Mouse (Mus musculus): ENCODE data around the gene Slc4a1. TPM values are rescaled to one million over a fixed set of nuclear protein-coding genes. Genes with fewer than 3 reads are reported as not detected.

Gene Slc4a1
- total and polyA plus RNA-seq, 3 experiments: 0.42 to 10.3 (median 4.4) TPM

DNA sequence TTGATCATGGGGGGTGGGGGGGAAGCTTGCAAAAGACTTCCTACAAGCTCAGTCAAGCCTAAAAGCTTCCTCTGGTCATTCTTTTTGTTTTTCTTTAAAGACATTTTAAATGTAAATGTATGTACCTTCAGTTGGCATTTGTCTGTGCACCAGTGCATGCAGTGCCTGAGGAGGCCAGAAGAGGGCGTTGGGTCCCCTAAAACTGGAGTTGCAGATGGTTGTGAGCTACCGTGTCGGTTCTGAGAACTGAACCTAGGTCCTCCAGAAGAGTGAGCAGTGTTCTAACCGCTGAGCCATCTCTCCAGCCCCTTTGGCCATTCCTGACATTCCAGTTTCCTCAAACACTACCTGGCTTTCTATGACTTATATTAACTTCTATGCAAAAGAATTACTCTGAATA, 26.4 kb downstream of the Slc4a1 start:
- no peak for TF ChIP-seq EP300 (IDR thresholded peaks at IDR 0.05; ENCODE audit: insufficient read depth, low read depth, low read length)
- TF ChIP-seq CTCF (IDR thresholded peaks at IDR 0.05): peak; percentile 53
- intact Hi-C loops (cut with DNase I): no loop called here
- no peaks in the 10 kb centered on the region for H3K79me2 ChIP-seq (replicated peaks; ENCODE audit: control insufficient read depth, insufficient read depth, low read length)
- WGBS: 59% methylated on average over 4 of the region's 4 CpGs
- no peak for DNase-seq
- H3K27me3 ChIP-seq (ENCODE audit: control insufficient read depth, insufficient read depth, low read length): no peaks in the 10 kb centered on the region
- H3K4me3 ChIP-seq: no peak overlapping the region
- no peaks in the 10 kb centered on the region for H3K36me3 ChIP-seq (ENCODE audit: control insufficient read depth, insufficient read depth, low read length)
- no peak overlapping the region for H3K9ac ChIP-seq (ENCODE audit: low read depth, low read length)
- peaks cover 11% of the 10 kb centered on the region for H3K4me1 ChIP-seq (ENCODE audit: control insufficient read depth, insufficient read depth, low read length)
- no peak overlapping the region for H3K27ac ChIP-seq

DNA sequence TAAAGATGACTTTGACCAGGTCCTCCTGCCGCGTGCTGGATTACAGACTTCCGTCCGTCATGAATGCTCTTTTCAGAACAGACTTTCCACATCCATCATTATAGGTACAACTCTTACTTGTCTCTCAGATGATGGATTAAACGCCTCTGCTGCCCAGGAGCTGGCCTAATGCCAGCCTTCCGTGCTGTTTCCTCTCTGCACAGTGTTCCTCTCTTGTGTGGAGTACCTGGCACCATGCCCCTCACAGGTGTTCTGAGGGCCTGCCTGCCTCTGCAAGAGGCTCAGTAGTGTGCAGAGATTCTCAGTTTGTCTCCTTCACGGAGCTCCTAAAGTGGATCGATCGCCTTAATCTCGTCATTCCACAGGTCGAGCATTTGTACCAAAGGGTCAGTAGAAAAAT, 26.8 kb downstream of the Slc4a1 start:
- WGBS: 63% methylated on average over 11 of the region's 11 CpGs
- Histone ChIP-seq H3K79me2 (replicated peaks; ENCODE audit: control insufficient read depth, insufficient read depth, low read length) (no peaks in the 10 kb centered on the region), H3K4me1 (ENCODE audit: control insufficient read depth, insufficient read depth, low read length) (peaks cover 12% of the 10 kb centered on the region), H3K4me3 (no peak overlapping the region), H3K27me3 (ENCODE audit: control insufficient read depth, insufficient read depth, low read length) (no peaks in the 10 kb centered on the region), H3K9ac (ENCODE audit: low read depth, low read length) (no peak overlapping the region), H3K36me3 (ENCODE audit: control insufficient read depth, insufficient read depth, low read length) (no peaks in the 10 kb centered on the region), H3K27ac (peak overlapping the region; percentile 80)
- no peak for TF ChIP-seq CTCF (IDR thresholded peaks at IDR 0.05)
- TF ChIP-seq POLR2A (IDR thresholded peaks at IDR 0.05; ENCODE audit: insufficient read depth, low read depth, low read length): no peak
- no peak for TF ChIP-seq EP300 (IDR thresholded peaks at IDR 0.05; ENCODE audit: insufficient read depth, low read depth, low read length)
- DNase-seq: peak; percentile 33 to 41
- intact Hi-C loops (cut with DNase I): no loop called here

DNA sequence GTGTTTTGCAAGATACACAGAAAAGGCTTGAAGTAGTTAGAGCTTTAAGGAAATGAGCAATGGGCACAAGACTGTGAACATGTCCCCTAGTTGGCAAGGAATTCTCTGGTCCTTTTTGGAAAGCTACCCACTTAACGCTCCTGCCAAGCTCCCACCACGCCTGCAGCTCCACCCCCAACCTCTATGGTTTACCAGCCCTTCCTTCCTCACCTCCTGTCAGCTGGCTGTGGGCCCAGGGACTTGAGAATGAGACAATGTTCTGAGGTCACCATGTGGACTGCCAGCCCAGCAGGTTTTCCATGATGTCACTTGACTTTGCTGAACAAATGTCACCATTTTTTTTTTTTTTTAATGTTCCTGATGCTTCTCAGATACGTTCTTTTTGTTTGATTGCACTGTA, 27.4 kb downstream of the Slc4a1 start:
- WGBS: 5% methylated on average over 3 of the region's 3 CpGs
- no peaks in the 10 kb centered on the region for H3K79me2 ChIP-seq (replicated peaks; ENCODE audit: control insufficient read depth, insufficient read depth, low read length)
- no peak overlapping the region for H3K9ac ChIP-seq (ENCODE audit: low read depth, low read length)
- H3K4me3 ChIP-seq: no peak overlapping the region
- peak overlapping the region; percentile 80 for H3K27ac ChIP-seq
- H3K36me3 ChIP-seq (ENCODE audit: control insufficient read depth, insufficient read depth, low read length): no peaks in the 10 kb centered on the region
- no peaks in the 10 kb centered on the region for H3K27me3 ChIP-seq (ENCODE audit: control insufficient read depth, insufficient read depth, low read length)
- TF ChIP-seq POLR2A (IDR thresholded peaks at IDR 0.05; ENCODE audit: insufficient read depth, low read depth, low read length) (no peak), EP300 (IDR thresholded peaks at IDR 0.05; ENCODE audit: insufficient read depth, low read depth, low read length) (peak; percentile 94)
- intact Hi-C loops (cut with DNase I): no loop called here
- H3K4me1 ChIP-seq (ENCODE audit: control insufficient read depth, insufficient read depth, low read length): peaks cover 12% of the 10 kb centered on the region
- DNase-seq: peak; percentile 84 to 89

DNA sequence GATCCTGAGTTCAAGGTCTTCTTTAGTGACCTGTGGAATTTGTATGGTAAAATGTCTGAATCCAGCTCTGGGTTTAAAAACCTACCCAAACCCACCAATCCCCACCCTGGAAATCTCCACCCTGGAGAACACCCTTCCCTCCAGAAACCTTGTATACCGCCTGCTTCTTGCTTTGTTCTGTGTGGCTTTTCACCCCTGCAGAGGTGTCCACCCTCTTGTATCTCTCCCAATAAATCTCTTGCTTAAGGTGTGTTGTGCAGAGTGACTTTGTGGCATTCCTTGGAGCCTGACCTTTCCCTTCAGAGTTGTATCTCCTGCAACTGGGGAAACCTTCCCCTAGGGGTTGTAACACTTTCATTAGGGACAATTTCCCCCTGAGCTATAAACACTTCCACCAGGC, 28.1 kb downstream of the Slc4a1 start:
- H3K27me3 ChIP-seq (ENCODE audit: control insufficient read depth, insufficient read depth, low read length): no peaks in the 10 kb centered on the region
- TF ChIP-seq EP300 (IDR thresholded peaks at IDR 0.05; ENCODE audit: insufficient read depth, low read depth, low read length) (no peak), POLR2A (IDR thresholded peaks at IDR 0.05; ENCODE audit: insufficient read depth, low read depth, low read length) (no peak), CTCF (IDR thresholded peaks at IDR 0.05) (no peak)
- intact Hi-C loops (cut with DNase I): no loop called here
- H3K9ac ChIP-seq (ENCODE audit: low read depth, low read length): no peak overlapping the region
- no peaks in the 10 kb centered on the region for H3K36me3 ChIP-seq (ENCODE audit: control insufficient read depth, insufficient read depth, low read length)
- H3K4me1 ChIP-seq (ENCODE audit: control insufficient read depth, insufficient read depth, low read length): peaks cover 12% of the 10 kb centered on the region
- no peak overlapping the region for H3K4me3 ChIP-seq
- WGBS: 56% methylated on average over 1 of the region's 1 CpGs
- DNase-seq: no peak
- no peaks in the 10 kb centered on the region for H3K79me2 ChIP-seq (replicated peaks; ENCODE audit: control insufficient read depth, insufficient read depth, low read length)
- peak overlapping the region; percentile 61 for H3K27ac ChIP-seq

DNA sequence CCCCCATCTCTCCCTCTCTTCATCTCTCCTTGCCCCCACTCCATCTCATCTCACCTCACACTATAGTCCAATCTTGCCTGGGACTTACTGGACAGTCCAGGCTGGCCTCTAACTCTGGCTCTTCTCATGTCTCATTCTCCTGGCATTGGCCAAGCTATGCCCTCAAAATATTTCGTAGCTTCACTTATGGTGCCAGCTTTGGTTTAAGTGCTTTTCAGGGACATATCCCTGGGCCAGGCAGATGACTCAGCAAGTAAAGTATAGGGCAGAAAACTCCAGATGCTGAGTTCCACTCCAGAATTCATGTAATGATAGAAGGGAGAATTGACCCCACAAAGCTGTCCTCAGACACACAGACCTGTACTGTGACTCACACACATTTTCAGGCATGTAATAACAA, 29.8 kb downstream of the Slc4a1 start:
- TF ChIP-seq POLR2A (IDR thresholded peaks at IDR 0.05; ENCODE audit: insufficient read depth, low read depth, low read length) (no peak), CTCF (IDR thresholded peaks at IDR 0.05) (no peak)
- Histone ChIP-seq H3K27ac (peak overlapping the region; percentile 33; the same call in 1 of the 2 replicates), H3K36me3 (ENCODE audit: control insufficient read depth, insufficient read depth, low read length) (no peaks in the 10 kb centered on the region), H3K4me3 (no peak overlapping the region), H3K4me1 (ENCODE audit: control insufficient read depth, insufficient read depth, low read length) (peaks cover 12% of the 10 kb centered on the region), H3K9ac (ENCODE audit: low read depth, low read length) (no peak overlapping the region), H3K27me3 (ENCODE audit: control insufficient read depth, insufficient read depth, low read length) (no peaks in the 10 kb centered on the region), H3K79me2 (replicated peaks; ENCODE audit: control insufficient read depth, insufficient read depth, low read length) (no peaks in the 10 kb centered on the region)
- peak in 1 of 2 experiments; percentile 22 for DNase-seq
- intact Hi-C loops (cut with DNase I): no loop called here
- WGBS: 62% methylated on average over 1 of the region's 1 CpGs

DNA sequence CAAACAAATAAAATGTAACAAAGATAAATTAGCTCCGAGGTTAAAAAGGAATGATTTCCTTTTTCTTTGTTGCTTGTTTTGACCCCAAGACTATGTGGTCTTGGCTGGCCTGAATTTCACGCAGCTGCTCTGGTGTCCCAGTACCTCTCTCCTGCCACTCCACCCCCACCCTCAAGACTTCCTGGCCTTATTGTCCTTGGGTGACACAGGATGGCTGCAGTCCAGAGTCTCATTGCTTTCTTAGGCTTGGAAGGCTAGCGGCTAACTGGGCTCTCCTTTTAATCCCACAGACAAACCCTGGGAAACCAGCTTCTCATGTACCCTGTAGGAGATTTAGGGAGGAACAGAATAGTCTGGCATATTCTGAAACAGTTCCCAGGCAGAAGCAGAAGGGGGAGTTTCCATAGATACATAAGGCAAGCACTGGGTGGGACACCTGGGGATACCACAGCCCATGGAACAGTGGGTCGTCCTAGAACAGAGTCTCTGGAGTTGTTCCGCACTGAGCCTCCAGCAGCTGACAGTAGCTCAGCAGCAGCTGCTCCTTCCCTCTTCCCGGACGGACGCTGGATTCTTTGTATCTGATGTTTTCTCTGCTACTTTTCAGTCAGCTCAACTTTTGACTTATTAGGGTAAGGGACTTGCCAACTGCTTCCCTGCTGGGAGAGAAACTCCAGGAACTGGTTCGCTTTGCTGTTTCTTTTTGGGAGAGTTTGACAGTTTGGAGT, 30.9 kb downstream of the Slc4a1 start:
- no peak overlapping the region for H3K4me3 ChIP-seq
- WGBS: 15% methylated on average over 9 of the region's 9 CpGs
- H3K27ac ChIP-seq: peak overlapping the region; percentile 71
- 0 out of 2 replicates have a peak, but pooled peaks have one; percentile 39 for TF ChIP-seq EP300 (IDR thresholded peaks at IDR 0.05; ENCODE audit: insufficient read depth, low read depth, low read length)
- peak; percentile 37; the same call in 1 of the 2 replicates for TF ChIP-seq POLR2A (IDR thresholded peaks at IDR 0.05; ENCODE audit: insufficient read depth, low read depth, low read length)
- no peak for TF ChIP-seq CTCF (IDR thresholded peaks at IDR 0.05)
- peak; percentile 49 to 60 for DNase-seq
- intact Hi-C loops (cut with DNase I): loop anchor here (2.0 kb wide), 1 partner anchor 14 kb away; no protein-coding TSS in a partner anchor
- no peaks in the 10 kb centered on the region for H3K79me2 ChIP-seq (replicated peaks; ENCODE audit: control insufficient read depth, insufficient read depth, low read length)
- H3K36me3 ChIP-seq (ENCODE audit: control insufficient read depth, insufficient read depth, low read length): no peaks in the 10 kb centered on the region
- H3K27me3 ChIP-seq (ENCODE audit: control insufficient read depth, insufficient read depth, low read length): no peaks in the 10 kb centered on the region
- H3K4me1 ChIP-seq (ENCODE audit: control insufficient read depth, insufficient read depth, low read length): peaks cover 12% of the 10 kb centered on the region
- 0 out of 2 replicates have a peak overlapping the region, but pooled peaks have one; percentile 9 for H3K9ac ChIP-seq (ENCODE audit: low read depth, low read length)

All from heart, adult 2 months (tissue).